Mouse (Mus musculus) gastrocnemius, adult 8-10 months (tissue): ENCODE measurements at regions not wholly inside any gene's neighbourhood (a gene's known extent, or its start where the extent isn't known, plus 50 kb on each side); places are given as distances from the start of the nearest gene placed in this dataset.

Experiments used
- DNase-seq, 2 experiments: peaks; one replicate each; pipeline ENCODE4 v3.0.0; 2022; ENCODE audit warnings: low spot score in 2 of 2

GRCm38 (mm10) chr8:26923166-26923565, 54.0 kb upstream of the Zfp703 start:
- DNase-seq, result no peak
